Mouse (Mus musculus) megakaryocyte, adult 5-6 weeks (primary cell): ENCODE results near the gene Ccdc15. TPM values are rescaled to one million over a fixed set of nuclear protein-coding genes. Genes with fewer than 3 reads are reported as not detected.

Experiments used
- ATAC-seq: 2 replicates; pipeline ENCODE4 v1.8.0; 2016; ENCODE audit warnings: mild to moderate bottlenecking, inconsistent platforms; ENCODE audit not compliant: poor library complexity, severe bottlenecking
- total RNA-seq, 2 experiments: library from RNA; stranded (forward) in 1 of 2; stranded (reverse) in 1 of 2; fragments of 153-499, 151-499 nt in 1 of 2; fragments of 221-1000, 200-1000 nt in 1 of 2; gene quantifications; 2 replicates each; pipeline versions ENCODE4 v1.2.3 to v1.2.4; 2015 to 2017

Gene Ccdc15
- total RNA-seq (2015), result 6.0 and 9.2 TPM in 2 replicates
- 6.7 and 8.3 TPM in 2 replicates for total RNA-seq (2017)

DNA sequence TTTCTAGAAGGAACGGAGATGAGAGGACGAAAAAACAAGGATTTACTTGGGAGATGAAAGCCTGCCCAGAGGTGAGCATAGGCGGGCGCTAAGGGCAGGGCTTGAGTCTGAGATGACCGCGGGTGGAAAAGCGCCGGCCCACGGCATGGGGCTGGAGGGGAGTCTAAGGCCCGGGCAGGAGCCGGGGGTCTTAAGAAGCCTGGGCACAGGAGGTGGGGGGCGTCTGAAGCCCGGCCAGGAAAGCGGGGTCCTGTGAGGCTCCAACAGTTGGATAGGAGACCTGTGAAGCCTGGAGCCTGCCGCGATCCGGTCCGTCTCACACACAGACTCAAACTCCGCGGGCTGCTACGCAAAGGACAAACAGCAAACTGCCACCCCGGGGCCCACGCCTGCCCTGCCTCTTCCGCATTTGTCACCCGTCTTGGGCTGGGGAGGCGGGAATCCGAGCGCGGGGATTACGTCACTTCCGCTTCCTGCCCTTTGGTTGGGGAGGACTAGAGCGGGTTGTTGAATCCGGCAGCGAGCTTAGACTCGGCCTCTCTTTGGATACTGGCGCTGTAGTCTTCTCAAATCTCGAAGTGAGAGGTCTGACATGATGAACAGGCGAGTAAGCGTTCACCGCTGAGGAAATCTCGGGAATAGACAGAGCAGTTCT lies at the start of gene Ccdc15:
Gene Ccdc15, minus strand, starts transcription at position 445 of the 655 bp plus-strand sequence.
- ATAC-seq, result peak; percentile 95

- no peak for ATAC-seq
These were observed 45.4 kb upstream of the Ccdc15 start for GRCm38 (mm10) chr9:37393482-37394131.

DNA sequence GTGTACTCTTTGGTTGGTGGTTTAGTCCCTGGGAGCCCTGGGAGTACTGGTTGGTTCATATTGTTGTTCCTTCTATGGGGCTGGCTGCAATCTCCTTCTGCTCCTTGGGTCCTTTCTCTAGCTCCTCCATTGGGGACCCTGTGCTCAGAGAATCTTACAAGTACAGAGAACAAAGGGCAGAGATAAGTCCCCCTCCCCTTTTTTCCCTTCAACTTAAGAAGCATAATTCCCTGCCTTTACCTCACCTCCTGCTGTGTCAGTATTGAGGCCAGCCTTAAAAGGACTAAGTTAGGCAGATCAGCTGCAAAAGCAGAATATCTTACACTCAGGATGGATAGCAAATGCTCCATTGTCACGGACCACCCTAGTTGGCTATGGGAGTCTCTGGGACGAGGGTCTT lies 43.8 kb upstream of the Ccdc15 start:
- no peak for ATAC-seq

DNA sequence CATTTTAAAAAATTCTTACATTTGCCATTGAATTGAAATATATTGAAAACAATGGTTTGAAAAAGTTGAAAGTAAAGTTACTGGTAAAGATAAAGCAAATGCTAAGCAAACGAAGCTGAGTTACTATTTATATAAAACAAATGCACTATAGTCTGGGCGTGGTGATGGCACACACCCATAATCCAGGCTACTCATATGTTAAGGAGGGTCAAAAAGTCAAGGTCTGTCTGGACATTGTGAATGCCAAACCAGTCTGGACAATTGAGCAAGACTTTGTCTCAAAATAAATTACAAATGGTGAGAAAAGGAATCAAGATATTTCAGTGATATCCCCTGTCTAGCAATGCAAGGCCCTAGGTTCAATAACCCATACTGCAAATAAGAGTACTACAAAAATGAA lies 42.7 kb upstream of the Ccdc15 start:
- no peak for ATAC-seq

GRCm38 (mm10) chr9:37384284-37385182 lies 36.3 kb upstream of the Ccdc15 start:
- no peak for ATAC-seq

- no peak for ATAC-seq
These were observed 34.9 kb upstream of the Ccdc15 start for GRCm38 (mm10) chr9:37383161-37383560.

DNA sequence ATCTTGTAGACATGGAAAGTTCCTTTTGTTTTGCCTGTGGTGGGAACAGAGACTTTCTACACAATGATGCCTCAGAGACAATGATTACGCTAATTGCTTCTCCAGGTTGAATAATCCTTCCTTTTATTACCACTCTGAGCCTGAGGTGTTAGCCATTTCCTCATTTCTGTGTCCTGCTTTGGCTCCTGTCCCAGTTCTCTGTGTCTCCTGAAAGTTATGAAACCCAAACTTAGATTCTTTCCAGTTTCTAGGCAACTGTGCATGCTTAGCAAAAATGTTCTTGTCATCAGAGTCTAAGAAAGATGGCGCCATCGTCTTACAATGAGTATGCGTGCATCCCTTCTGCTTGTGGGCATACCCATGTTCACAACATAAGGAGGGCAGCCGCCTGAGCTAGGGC lies 27.5 kb upstream of the Ccdc15 start:
- no peak for ATAC-seq

DNA sequence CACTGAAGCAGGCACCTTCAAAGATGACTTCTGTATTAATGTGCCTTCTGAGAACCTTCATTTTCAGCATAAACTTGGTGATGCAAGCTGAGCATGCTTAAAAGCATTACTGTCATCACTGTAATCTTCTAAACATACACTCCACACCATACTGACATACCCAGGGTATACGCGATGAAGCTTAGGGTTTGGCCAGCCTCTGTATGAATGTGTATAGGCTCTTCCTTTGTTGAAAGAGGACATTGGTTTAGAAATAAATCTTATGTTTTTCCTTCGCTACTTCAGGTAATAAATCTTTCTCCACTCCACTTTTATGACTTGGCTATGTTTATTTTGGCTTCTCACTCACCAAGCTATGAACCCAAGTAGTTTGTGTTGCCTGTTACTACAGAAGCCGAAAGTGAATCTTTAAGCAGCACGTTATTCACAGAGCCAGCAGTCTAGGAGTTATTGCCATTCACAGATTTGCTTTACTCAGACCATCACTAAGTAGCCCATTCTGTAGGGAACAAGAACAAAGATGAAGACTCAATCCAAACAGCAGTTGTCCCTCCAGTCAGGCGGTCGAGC lies 23.1 kb upstream of the Ccdc15 start:
- ATAC-seq, result no peak

- no peak for ATAC-seq
These were observed 20.6 kb upstream of the Ccdc15 start for GRCm38 (mm10) chr9:37368860-37369259.

DNA sequence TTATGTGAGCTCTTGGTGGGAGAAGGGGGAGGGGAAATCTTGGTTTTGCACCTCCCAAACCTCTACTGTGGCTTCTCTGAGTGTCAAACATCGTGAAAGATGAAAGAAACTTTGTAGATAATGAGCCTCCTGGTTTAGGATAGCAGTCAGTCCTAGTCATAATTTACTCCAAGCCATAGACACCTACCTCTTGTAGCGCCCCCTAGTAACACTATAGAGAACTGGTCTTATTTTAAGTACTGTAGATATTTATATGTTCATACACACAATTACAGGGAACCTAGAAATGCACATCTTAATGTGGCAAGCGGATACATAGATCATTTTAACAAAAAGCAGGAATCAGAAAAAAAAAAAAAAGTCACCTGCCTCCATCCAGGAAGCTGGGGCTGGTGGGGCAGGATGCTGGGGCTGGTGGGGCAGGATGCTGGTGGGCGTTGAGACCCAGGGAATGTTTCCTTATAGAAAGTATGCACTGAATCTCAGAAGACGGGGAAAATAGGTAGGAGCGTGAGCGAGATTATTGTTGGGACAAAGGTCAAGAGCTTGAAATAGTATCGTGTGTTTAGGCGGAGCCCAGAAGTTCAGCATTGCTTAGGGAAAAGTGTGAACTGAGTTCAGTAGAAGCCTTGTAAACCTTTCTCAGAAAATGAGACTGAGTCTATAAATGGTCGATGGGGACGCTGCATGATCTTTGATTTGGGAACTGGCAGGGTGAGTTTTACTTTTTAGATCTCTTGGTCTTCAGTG lies 20.0 kb upstream of the Ccdc15 start:
- ATAC-seq, result no peak

- ATAC-seq, result no peak
These were observed 19.3 kb upstream of the Ccdc15 start, which contains the start of gene Hepacam for GRCm38 (mm10) chr9:37367301-37368080. Gene Hepacam (plus strand): TSS chr9:37367351.

DNA sequence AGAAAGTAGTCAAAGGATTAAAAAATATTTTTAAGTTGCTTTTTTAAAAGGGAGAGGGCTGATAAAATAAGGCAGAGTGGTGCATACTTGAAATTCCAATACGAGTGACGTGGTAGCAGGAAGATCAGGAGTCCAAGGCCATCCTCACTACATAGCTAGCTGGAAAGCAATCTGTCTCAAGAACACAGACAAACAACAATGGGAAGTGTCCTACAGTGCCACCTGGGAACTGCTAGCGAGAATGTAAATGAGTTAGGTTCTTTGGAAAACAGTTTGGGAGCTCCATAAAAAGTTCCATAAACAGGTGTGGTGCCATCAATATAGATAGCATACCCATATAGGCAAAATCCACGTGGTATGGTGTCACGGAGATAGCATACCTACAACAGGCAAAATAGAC lies 17.5 kb upstream of the Ccdc15 start:
- ATAC-seq, result no peak

DNA sequence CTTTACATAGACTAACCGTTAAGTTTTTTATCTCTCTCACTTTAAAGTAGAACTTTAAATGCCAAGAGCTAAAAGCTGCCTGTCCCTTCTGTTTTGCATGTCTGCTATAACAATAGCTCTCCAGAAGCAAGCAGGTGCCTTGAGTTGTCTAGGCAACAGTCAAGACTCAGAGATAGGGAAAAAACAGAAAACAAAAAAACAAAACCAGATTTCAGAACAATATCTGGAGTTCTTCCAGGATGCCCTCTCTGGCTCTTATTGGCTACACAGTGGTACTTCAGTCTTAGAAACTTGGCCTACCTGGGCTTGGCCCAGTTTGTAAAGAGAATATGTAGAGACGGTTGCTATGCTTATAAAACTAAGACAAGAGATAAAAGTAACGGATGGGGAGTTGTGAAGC lies 16.2 kb upstream of the Ccdc15 start:
- no peak for ATAC-seq

DNA sequence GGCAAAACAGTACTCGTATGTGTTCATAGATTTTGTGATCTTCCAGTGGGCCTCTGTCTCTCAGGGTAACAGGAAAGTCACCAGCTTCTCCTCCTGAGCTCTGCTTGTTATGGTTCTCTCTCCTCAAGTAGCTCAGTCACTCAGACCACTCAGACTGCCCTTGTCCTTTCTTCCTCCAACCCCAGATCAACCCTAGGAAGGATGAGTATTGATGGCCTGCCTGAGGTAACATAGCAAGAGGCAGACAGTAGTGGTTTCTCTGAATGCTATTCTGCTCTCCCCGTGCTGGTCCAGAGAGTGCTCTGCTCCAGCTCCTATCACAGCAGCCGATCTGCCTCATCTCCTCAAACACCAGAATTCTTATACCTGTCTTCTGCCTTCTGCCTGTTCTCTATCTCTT lies 15.3 kb upstream of the Ccdc15 start:
- no peak for ATAC-seq

DNA sequence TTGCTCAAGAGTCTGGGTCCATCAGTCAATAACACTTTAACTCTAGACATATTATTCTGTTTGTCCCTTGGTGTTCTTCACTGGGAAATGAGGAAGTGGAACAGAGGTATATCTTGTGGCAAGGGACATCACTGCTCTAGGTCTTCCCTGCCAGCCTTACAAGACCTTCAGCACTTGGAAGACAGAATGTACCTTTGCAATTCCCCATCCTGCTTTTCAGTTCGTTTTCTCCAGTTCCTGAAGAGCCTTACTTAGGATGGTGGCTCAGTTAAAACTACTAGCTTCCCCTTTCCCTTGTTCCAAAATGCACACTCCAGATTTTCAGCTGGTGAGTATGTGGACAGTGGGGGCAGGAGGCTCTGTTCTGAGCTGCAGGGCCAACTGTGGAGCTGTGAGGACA lies 14.6 kb upstream of the Ccdc15 start:
- ATAC-seq, result no peak

DNA sequence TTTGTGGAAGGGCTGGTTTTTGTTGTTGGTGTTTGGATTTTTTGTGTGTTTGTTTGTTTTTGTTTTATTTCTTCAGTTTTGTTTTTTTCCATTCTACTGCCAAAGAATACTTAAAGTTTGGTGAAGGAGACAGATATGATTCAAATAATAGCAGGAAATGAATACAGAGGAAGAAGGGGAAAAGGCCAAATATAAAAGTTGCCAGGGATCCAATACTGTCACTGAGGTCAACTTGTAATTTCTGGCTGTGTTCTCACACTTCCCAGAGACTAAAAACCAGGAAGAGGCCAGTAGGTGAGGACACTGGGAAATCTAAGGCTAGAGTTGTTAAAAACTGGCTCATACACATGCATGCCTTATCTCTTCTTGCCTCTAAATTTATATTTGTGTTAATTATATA lies 13.9 kb upstream of the Ccdc15 start:
- no peak for ATAC-seq

GRCm38 (mm10) chr9:37359331-37360220 lies 11.3 kb upstream of the Ccdc15 start:
- ATAC-seq, result no peak

GRCm38 (mm10) chr9:37358713-37359330 lies 10.6 kb upstream of the Ccdc15 start:
- no peak for ATAC-seq
